Mouse (Mus musculus) layer of hippocampus, postnatal 10 days (tissue): ENCODE measurements around the gene Bcl2. TPM values are rescaled to one million over a fixed set of nuclear protein-coding genes. Genes with fewer than 3 reads are reported as not detected.

Source experiments
- DNase-seq, 2 experiments: peaks; one replicate each; pipeline ENCODE4 v3.0.0; 2021; ENCODE audit warnings: low spot score in 2 of 2
- microRNA-seq, 2 experiments: library from miRNA; unstranded; fragments of <30 nt; microRNA quantifications; one replicate each; pipeline ENCODE4 v1.2.0; 2021
- total RNA-seq, 2 experiments: library from RNA; stranded (reverse); gene quantifications; 2 replicates each; pipeline ENCODE4 v1.2.3; 2021

Gene Bcl2
- total RNA-seq, 2 experiments from 2014 or later, result 11.2 to 11.3 TPM

DNA sequence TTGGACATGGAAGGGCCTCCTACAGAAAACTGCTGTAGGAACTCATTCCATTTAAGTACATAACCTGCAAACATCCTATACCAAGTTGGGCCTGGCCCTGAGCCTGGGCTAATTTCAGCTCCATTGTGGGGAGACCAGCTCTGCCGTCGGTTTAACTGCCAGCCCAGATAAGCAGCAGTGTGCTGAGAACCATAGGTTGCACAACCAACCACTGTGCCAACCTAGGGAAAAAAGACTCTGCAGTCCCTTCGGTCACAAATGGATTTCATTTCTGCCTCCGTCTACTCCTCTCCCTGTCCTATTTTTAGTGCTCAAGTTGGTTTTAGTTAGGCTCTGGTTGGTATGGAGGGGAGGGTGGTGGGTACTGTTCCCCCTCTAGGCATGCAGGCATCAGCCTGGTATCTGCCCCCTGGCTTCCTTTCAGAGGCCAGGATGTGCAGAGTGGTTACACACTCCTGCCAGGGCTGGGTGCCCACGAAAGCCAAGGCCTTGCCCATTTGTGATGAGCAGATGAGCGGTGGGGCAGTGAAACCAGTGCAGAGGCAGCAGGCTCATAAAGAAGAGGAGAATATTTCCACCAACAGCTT is 196.4 kb downstream of the Bcl2 start:
- no peak for DNase-seq

DNA sequence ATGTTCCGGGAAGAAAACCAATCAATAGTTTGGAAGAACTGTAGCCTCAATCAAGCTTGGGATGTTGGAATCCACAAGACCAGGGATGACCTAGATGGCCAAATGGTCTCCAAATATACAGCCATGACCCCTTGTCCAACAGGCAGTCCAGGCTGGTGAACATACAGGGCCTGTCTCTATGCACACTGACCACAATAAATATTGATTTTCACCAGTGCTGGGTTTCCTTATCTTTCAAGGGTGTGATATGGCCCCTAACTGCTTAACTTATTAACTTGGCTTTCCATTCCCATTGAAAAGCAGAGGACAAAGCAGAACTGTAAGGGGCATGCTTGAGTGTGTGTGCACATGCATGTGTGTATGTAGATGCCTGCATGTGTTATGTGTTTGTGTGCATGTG is 197.0 kb downstream of the Bcl2 start:
- DNase-seq, result no peak

DNA sequence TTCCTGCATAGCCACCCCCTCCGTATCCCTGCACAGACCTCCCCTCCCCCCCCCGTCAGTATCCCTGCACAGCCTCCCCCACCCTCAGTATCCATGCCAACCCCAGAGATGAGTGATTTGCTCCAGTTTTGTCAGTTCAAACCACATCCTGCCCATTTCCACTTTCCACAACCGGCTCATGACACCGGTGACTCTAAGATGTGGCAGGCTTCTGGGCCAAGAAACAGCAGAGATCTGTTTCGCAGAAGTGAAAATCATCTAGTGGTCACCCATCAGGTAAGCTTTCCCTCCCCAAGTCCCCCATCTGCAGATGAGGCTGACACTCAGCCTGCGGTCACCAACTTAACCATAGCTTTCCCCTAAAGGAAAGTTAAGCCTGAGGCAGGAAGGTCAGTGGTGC is 198.5 kb downstream of the Bcl2 start:
- no peak for DNase-seq

DNA sequence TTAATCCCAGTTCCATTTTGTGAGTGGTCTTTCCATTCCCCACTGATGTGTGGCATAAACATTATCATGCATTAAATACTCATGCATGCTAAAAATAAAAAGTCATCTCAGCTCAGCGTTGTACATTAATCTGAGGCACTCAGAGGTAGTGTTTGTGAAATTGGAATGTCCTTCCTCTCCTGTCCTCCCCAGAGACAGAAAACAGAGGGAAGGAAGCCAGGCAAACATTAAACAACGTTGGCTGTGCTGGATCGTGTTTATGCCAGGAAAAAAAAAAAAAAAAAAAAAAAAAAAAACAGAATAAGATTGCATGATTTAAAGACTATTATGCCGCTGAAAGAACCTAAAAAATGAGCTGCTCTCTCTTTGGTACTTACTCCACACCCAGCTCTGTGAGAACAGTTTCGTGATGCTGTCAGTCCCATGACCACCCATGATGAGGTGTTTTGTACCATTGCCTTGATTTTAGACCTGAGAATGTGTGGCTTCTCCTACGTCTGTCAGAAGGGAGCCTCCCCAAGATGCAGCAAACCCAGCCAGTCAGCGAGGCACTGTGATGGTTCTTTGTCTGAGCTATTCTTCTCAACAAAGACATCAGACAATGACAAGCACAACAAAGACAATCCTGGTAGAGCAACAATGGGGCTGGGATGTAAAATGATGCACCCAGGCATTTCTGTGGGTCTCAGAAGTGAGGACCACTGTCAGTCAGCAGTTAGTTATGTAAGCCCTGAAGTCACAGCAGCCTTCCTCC is 200.0 kb downstream of the Bcl2 start:
- DNase-seq, result no peak

DNA sequence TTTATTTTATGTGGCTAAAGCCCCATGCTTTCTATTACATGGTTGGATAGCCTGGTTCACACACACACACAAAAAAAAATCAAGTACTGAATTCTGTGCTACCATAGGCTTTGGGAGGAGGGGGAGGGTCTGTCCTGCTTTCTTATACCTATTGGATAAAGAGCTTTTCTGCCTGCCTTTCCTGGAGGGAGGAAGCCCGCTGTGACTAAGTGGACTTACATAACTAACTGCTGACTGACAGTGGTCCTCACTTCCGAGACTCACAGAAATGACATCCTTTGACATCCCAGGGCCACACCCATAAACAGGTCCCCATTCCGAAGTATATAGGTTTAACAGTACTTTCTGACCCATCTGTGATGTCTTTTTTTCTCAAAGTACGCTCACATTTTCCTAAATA is 200.6 kb downstream of the Bcl2 start:
- DNase-seq, result no peak

DNA sequence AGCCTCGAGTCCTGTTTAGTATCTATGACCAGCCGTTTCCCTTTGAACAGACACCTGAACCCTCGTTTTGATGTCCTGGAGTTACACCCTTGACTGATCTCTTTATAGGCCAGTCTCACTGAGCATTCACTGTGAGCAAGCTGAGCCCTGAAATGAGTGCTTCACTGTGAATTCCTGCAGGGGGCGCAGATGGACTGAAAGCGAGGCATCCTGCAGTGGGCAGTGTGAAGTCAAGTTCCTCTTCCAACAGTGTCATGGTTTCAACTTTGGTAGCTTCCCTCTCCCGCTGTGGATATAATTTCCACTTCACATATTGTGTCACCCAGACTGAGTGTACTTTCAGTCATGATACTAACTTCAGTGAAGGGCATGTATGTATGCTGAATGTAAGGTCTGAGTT is 202.5 kb downstream of the Bcl2 start:
- peak; percentile 67 to 80 for DNase-seq

DNA sequence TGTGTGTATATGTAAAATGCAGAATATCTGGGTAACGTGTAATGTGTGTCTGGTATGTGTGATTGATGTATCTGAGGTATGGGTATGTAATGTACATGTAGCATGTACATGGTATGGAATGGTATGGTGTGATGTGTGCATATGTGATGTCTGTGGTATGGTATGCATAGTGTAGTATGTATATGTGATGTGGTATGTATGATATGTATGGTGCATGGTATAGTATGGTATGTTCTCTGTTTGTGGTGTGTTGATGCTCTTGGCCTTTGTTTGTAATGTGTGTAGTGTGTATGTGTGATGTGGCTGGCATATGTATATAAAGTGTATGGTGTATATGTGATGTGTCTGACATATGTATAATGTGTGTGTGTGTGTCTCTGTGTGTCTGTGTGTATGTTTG is 206.5 kb downstream of the Bcl2 start:
- no peak for DNase-seq

DNA sequence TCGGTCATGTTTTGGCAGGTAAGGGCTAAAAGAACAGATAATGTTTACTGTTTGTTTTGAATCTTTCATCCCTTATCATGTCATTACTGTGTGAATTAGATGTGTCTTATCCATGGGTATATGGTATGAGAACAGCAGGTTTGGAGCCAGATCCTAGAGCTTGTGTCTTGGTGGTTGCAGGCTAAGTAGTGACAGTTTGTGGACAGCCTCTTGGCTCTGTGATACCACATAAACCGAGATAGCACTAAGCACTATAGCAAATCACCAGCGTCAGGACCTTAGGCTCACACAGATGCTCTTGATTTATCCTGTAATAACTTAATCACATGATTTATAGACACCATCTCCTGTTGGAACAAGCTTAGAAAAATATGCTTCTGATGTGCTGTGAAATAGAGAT is 210.2 kb downstream of the Bcl2 start:
- no peak for DNase-seq

DNA sequence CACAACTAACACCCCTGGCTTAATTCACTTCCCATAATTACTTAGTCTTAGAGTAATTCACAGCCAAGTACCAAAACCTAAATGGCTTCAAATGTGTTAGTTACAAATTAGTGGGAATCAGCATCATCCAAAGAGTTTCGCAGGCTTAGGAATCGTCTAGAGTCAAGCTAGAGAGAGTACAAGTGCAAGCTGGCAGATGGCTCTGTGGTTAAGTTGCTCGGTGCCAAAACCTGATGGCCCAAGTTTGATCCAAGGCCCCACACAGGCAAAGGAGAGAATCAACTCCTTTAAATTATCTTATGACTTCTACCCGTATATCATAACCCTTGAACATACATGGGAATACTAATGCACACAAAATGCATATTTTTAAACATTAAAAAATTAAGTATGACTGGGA is 210.7 kb downstream of the Bcl2 start:
- no peak for DNase-seq

DNA sequence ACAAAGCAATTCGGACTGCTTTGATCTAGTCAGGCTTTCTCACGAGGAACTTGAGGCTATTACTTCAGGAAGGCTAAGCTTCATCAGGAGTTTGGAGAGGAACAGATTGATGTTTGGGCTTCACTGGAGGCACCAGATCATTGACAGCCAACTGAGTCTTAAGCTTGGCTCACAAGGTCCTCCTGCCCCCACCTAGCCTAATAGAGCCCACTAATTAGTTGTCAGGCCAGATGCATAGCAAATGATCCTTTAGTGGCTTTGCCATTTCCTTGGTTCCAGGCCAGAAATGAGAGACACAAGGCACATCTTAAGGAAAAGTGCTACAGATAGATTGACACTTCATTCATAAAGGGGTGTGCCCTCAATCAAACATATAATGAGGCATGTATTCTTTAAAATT is 216.1 kb downstream of the Bcl2 start:
- DNase-seq, result no peak

Small RNA genes within 50 kb of the gene (microRNA-seq; reads per million reads assigned to microRNA genes)
- gene Mir3473f, result 0 to 0.45 reads per million in 2 experiments

Other genes starting within 250 kb of the Bcl2 start
- gene Kdsr, start 45.5 kb upstream of the Bcl2 start, total RNA-seq, result 10 to 100 TPM; 21.8 to 25.5 TPM
- gene Vps4b, start 82.5 kb upstream of the Bcl2 start, total RNA-seq, result 10 to 100 TPM; 48.0 to 54.3 TPM
- gene Serpinb5, start 146.9 kb upstream of the Bcl2 start, total RNA-seq, result not detected
- gene Serpinb12, start 220.2 kb upstream of the Bcl2 start, total RNA-seq, result not detected